Mouse (Mus musculus): ENCODE data around the gene Cacna1c.
"Not testable (repeated sequence)": the region's sequence is repeated elsewhere in the genome, so short reads cannot be mapped to it uniquely, and the experiment has no call there.

Cacna1c gene

DNA sequence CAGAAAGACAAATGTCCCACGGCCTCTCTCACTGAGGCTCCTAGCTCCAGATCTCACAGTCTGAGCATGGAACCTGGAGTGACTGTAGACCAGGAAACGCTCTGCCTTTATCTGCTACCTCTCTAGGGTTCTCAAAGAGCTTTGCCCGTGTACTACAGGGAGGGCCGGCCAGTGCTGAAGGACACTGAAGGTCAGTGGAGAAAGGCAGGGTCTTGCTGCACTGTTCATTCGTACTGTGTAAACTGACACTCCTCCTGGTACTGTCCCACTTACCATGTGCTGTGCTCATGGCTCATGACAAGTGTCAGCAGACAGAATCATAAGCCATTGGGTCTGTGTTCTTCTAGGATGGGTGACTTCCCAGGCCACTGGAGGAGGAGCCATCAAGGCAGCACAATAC, 17.2 kb upstream of the Cacna1c start:
- DNase-seq (ENCODE audit: low spot score in 2 of 2): no peak

DNA sequence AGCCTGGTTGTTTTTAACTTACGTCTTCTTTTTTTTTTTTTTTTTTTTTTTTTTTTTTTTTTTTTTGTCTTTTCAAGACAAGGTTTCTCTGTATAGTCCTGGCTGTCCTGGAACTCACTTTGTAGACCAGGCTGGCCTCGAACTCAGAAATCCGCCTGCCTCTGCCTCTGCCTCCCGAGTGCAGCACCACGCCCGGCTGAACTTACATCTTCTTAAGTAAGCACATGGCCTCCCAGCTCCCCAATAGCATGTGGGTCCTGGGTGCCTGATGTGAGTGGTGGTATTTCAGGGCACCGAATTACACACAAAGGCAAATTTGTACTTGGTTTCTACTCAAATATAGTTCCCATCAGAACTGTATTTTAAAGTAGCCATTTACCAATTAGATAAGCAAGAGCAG, 9.8 kb upstream of the Cacna1c start:
- not testable (repeated sequence) for DNase-seq (ENCODE audit: low spot score in 2 of 2)

DNA sequence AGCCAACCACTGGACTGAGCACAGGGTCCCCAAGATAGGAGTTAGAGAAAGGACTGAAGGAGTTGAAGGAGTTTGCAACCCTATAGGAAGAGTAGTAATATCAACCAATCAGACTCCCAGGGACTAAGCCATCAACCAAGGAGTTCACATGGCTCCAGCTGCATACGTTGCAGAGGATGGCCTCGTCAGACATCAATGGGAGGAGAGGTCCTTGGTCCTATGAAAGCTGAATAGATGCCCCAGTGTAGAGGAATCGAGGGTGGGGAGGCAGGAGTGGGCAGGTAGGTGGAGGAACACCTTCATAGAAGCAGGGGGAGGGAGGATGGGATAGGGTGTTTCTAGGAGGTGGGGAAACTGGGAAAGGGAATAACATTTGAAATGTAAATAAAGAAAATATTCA, 8.7 kb upstream of the Cacna1c start:
- no peak for DNase-seq (ENCODE audit: low spot score in 2 of 2)

DNA sequence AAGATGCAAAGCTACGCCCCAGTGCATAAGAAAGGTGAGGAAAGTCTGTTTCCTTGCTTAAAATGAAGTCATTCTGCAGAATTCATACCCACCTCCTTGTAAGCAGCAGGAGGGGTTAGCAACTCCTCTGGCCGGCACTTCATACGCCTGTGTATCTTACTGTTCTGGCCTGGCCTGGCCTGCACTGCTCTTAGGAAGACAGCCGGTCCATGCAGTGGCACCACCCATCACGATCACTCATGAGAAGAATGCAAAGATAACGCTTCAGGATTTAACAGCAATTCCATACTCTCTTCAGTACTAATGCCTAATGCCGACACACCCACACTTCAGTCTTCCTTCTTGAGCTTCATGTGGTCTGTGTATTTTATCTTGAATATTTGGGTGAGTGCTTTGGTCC, 8.1 kb upstream of the Cacna1c start:
- no peak for DNase-seq (ENCODE audit: low spot score in 2 of 2)

DNA sequence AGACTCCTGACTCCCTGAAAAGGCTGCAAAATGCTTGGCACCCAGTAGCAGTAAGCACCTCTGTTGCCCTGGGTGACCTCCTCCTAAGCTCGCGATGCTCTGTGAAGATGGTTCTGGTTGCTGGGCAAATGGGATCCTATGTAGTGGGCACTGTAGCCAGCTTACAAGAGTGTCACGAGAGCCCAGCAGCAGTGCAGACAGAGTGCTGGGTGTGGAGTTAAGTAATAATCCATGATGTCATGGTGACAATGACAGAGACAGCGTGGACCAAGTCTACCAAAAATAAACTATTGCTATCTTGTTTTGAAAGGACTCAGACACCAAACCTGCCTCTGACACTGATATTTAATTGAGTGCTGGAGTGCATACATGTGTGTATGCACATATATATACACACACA, 5.4 kb upstream of the Cacna1c start:
- no peak for DNase-seq (ENCODE audit: low spot score in 2 of 2)

DNA sequence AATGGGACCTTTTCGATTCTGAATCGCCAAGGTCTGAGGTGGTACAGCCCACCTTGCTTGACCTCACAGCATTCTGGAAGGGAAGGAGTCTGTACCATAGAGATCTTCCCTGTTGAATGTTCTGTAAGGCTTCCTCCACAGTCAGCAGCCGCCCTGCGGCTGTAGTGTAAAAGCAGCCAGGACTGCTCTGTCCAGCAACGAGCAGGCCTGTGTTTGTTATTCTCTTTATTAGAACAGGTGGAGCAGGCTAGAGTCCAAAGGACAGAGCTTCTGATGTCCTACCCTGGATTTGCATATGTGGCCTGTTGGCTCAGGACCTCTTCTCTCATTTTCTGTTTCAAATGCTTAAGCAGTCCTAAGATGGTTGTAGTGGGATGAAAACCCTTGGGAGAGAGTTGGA, 4.1 kb upstream of the Cacna1c start:
- no peak for DNase-seq (ENCODE audit: low spot score in 2 of 2)

DNA sequence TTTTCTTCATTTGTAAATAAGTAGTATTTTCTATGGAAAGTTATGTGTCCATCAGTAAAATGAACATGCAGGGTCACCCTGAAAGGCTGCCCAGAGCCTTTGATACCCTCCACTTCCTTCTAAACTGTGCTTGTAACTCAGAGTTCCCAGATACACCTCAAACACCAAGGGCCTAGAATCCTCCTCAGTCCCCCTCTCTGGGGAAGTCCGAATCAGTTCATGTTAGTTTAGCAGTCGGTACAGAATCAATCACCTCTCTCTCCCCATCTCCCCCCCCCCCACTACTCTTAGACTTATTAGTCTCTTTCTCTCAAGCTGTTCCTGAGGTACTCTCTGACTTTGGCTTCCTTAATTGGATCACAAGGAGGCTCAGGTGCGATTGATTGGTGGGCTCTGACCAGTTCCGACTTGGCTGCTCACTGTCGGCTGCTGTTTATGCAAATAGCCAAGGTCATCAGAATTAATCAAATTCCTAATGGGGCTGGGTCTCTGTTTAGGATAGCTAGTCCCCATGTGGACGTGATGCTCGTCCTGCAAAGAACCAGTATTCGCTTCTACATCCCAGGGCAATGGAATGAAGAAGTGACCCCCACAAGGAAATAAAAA, 3.2 kb upstream of the Cacna1c start:
- no peak for DNase-seq (ENCODE audit: low spot score in 2 of 2)

DNA sequence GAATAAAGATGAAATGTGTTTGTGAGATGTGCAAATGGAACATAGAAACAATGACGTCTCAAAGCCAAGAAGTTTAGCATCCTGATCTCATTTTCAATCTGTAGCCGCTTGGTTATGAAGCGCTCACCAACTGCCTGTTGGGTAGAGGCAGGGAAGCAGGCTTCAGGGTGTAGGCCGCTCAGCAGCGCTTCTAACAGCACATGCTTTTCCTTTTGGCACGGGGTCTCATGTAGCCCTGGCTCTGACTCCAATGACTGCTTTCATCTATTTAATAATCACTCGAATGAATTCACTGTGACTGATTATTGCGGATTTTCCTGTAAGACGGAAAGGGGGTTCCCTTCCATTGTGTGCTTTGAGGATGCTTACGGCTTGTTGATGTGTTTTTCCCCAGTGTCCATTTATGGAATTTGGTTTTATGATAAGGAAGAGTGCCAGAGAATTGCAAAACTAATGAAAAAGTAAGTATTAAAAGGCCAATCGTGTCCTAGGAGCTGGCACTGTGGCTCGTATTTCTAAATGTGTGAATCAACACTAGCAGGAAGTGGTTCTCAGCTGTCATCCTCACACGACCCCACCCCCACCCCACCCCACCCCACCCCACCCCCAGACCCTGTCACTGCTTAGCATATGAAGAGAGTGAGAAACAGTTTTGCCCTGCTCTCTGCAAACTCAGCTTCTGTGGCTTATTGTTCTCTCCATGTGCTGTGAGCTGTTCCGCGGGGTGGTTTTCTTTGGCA, 2.5 kb upstream of the Cacna1c start:
- DNase-seq (ENCODE audit: low spot score in 2 of 2): no peak

DNA sequence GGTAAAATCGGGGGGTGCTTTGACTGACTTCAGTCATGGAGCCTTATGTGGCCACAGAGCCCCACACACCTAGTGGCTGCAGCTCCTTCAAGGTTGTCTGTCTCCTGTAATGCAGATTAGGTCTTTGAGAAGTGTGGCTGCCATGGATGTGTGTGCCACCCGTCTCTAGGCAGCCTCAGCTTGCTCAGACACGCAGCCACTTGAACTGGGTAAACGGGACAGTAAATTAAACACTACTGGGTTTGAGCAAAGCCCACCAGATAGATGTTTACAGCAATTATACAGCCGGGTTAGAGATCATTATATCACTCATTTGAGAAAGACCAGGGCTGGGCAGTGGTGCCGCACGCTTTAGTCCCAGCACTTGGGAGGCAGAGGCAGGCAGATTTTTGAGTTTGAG, 1.6 kb downstream of the Cacna1c start:
- no peak for DNase-seq (ENCODE audit: low spot score in 2 of 2)

DNA sequence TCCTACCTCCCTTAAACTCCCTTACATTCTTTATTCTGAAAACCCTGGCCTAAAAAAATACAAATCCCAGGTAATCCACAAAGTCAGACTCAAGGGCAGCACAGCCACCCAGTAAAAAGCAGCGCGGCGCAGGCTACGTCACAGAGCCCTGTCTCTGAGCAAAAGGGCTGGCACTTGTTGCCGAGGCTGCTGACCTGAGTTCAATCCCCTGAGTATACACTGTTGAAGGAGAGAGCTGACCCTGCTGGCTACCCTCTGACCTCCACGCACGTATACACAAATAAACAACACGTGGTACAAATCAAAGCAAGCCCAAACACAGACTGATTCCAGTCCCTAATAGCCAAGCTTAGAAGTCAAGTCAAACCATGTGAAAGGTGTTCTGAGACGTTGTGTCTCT, 2.1 kb downstream of the Cacna1c start:
- no peak for DNase-seq (ENCODE audit: low spot score in 2 of 2)

DNA sequence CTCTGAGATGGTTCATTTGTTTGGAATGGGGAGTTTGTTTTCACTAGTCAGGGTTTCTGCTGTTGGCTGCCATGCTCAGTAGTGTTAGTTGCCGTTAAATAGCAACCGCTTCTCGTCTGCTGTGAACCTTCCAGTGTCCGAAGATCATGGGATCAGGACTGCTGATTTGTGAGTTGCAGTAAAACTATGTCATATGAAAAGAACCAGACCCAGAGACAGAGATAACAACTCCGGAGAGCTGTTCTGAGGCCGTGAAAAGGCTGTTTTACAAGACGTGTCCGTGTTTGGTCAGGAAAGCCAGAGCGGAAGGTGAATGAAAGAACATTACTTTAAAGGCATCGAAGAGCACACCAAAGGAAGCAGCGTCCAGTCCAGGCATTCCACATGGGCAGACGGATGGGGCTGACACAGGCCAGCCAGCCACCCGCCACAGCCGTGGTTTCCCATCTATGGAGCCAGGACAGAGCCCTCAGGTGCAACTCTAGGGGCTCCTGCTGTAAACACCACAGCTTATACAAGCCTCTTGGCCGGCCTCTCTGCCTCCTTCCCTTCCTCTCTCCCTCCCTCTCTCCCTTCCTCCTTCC, 2.6 kb downstream of the Cacna1c start:
- no peak for DNase-seq (ENCODE audit: low spot score in 2 of 2)

DNA sequence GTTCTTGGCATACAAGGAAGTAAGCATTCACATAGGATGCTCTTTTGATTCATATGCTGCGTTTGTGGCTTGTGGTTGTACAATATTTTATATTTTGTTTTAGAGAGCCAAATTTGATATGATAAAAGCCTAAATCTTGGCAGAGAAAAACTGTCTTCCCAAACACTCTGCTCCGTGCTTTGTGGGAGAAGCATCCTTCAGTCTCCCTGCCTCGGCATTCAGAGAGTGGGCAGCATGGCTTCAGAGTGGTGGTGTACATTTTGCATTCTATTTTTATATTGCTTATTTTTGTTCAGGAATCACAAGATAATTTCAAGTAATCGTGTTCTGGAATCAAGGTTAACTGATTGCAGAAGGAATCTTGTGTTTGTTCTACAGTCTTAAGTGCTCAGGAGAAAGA, 4.7 kb downstream of the Cacna1c start:
- DNase-seq (ENCODE audit: low spot score in 2 of 2): no peak

DNA sequence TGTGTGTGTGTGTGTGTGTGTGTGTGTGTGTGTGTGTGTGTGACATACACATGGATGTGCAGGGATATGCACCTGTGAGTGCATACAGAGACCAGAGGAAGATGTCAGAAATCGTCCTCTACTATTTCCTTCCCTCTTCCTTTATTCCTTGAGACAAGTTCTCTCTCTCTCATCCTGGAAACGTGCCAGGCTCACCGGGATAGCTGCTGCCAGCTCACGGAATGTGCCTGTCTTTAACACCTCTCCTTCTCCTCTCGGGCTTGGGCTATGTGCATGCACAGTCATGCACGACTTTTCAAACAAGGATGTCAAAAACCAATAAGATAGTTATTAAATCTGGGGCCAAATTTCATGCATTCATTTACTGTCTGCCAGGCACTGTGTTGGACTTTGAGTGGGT, 8.6 kb downstream of the Cacna1c start:
- DNase-seq (ENCODE audit: low spot score in 2 of 2): no peak

DNA sequence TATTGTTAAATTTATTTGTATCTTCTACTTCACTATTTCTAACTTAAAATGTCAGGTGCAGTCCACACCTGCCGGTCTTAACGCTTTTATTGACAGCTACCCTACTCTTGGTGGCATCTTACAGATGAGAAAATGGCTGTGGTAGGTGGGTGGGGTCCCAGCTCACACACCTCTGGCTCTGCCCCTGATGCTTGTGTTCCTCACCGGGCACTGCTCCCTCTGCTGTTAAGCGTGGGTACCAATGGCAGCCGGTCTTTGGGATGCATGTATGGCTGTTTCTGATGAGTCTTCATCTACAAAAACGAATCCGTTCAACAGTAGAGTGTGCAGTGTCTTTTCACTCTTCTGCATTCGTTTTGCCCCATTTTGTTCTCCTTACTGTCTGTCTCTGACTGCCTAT, 9.6 kb downstream of the Cacna1c start:
- no peak for DNase-seq (ENCODE audit: low spot score in 2 of 2)

DNA sequence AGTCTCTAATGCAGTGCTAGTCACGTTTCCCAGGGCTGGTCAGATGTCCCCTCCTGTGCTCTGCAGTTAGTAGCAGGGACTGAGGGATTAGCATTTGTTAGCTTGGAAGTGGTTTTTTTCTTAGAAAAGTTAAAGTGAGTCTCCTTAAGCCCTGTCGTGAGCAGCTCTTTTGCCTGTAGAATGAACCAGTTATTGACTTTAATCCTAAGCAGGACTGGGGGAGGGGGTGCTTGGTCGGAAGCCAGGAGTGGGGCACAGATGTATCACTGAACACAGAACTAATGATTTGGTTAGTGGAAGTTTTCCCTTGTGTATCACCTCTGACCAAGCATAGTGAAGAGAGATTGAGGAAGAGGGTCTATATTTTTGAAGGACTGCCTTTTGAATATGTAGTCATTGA, 12.4 kb downstream of the Cacna1c start:
- DNase-seq (ENCODE audit: low spot score in 2 of 2): no peak

DNA sequence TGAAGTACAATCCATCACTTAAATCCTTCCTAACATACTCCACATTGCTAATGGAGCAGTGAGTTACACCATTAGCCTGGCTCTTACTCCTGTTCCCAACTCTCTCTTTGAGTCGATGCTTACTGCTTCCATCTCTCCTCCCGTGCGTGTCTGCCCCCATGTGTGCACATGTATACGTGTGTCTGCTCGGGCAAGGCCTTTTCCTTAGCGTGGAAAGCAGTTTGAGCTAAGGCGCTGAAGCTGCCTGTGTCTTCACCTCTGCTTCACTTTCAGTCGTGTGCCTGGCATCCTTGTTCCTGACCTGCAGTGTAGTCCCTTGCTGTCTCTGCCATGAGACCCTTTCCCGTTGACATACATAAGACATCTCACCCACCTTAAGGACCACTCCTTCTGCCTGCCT, 14.0 kb downstream of the Cacna1c start:
- DNase-seq (ENCODE audit: low spot score in 2 of 2): no peak

DNA sequence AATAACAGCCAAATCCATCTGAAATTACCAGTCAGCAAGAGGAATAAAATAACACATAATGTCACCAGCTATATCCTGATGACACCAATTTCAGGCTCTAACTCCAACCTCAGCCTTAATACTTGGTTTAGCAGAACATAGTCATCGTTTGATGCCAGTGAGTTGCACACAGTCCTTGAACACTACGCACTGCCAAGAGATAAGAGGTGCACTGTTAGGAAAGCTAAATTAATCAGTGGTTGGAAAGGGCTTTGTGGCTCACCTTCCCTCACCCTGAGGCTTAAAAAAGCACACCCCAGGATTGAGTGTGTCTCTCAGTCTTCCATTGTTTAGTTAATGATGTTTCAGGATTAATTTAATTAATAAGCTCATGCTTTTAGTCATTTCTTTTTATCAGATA, 16.0 kb downstream of the Cacna1c start:
- no peak for DNase-seq (ENCODE audit: low spot score in 2 of 2)

DNA sequence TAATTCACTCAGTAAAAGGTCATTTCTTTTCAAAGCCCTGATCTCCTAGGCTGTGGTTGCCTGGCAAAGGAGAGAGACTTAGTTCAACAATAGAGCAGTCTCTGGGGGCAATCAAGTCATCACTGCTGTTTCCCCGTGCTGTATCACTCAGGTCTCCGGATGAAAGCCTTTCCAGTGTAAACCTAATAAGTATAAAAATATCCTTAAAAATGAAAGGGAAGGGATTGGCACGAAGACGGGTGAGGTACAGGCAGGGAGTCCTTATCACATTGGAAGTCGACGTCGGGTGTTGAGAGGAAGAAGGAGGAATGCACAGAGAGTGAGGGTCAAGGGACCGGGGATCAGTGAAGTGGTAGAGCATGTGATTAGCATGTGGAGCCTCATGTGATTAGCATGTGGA, 19.1 kb downstream of the Cacna1c start:
- DNase-seq (ENCODE audit: low spot score in 2 of 2): no peak

DNA sequence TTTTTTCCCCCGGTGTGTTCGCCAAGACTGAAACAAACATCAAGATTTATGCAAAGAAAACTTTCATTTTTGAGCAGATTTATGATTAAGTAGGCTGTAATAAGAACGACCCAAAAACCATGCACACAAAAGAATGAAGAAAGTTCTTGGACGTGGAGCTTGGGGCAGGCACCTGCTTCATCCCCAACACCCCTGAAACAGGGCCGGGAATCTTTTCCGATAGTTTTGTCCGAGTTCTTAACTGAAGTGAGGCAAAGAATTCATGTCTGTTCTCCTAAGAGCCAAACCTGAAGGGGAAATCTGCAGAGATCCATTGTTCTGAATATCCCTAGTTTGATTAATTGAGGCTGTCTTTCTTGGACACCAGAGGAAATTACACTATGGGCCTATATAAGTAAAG, 20.1 kb downstream of the Cacna1c start:
- no peak for DNase-seq (ENCODE audit: low spot score in 2 of 2)

DNA sequence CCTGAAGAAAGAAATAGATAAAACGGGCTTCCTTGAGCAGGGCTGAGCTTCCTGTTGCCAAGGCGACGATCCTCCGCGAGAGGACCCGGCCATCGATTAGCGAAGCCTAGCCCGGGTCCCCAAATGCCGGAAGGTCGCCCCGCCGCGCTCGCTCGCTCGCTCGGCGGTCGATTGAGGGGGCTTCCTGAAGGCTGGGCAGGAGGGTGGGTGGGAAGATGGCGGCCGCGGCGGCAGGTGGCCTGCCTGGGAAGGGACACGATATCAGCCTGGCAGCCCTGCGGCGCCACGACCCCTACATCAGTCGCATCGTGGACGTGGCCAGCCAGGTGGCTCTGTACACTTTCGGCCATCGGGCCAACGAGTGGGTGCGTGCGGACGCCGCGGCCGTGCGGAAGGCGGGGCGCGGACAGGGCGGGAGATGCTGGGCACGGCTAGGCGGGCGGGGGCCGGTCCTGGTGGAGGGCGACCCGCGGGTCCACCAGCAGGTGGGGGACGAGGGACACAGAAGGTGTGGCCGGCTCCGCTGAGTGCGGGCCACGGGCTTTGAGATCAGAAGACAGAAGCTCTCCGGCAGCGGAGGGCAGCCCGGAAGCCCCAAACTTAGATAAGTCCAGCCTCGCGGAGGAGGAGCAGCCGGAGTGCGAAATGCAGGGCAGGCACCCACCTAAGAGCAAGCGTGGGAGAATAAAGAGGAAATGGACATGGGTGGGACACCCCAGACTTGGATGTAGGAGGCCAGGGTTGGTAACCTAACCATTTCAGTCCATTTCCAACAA, 21.0 kb downstream of the Cacna1c start, which contains the start of gene Dcp1b:
TSS of gene Dcp1b (plus strand) at position 176 of the 776 bp plus-strand sequence.
- peak; percentile 74 to 87 for DNase-seq (ENCODE audit: low spot score in 2 of 2)

DNA sequence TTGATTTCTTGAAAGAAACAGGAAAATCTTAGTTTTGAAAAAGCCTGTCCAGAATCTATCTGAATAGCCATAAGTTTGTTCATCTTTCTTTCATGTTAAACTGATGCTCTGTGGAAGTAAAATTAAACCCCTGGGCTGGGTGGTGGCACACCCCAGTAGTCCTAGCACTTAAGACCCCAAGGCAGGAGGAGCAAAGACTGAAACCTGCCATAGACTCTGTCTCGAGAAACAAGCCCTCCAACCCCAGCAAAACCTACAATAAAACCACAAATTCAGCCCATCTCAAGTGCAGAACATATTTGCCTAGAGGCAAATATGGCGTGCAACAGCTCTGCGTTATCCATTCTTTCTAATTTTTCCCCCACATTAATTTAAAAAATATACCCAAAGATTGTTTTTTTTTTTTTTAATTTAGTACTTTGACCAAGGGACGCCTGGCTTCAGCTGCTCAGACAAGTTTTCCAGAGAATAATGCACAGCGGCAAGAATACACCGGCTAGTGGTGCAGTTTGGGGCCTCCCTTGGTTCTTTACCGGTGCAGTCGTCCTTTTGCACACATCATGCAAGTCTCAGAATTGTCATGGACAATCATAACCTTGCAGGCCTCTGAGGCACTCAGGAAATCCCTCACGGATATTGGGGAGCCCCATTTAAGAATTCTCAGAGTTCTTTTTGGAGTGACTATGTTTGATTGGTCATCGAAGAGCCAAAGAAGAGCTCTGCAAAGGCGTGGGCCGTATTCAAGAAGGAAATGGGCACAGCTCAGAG, 21.7 kb downstream of the Cacna1c start:
- no peak for DNase-seq (ENCODE audit: low spot score in 2 of 2)

DNA sequence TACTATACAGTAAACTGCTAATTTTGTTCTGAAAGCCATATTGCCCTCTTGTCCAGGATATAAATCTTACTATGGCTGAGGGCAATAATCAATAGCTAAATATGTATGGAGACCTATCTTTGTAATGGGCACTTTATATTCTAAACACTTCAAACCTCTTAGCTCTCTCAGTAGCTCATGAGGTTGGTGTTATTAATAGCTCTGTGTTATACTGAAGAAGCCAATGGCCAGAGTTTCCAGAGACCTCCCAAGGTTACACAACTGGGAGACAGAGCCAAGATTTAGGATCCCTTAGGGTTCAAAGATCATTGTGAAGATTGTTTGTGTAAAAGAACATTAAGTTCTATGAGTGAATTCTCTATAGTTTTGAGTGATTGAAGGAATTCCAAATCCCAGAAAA, 30.5 kb downstream of the Cacna1c start:
- no peak for DNase-seq (ENCODE audit: low spot score in 2 of 2)

Measured in frontal cortex, postnatal 10 days (tissue).